Mouse (Mus musculus): ENCODE data around the gene Hs6st1. TPM values are rescaled to one million over a fixed set of nuclear protein-coding genes. Genes with fewer than 3 reads are reported as not detected.

Gene Hs6st1
- polyA plus RNA-seq, 1 experiment from 2014 or later = 3.2 TPM

DNA sequence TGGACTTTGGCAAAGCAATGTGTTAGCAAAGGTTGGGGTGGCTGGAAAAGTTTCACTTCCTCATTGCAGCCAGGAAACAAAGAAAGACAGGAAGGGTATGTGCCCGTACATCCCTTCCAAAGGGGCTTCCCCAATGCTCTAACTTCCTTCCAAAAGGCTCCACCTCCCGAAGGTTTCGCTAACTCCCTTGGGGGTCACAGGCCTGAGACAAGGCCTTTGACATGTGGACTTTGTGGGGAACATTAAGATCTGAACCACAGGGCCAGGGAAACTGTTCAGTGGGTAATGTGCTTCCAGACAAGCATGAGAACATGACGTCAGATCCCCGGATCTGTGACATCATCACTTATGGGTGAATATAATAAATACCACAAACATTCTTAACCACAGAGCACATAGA is 15.5 kb upstream of the Hs6st1 start:
- Histone ChIP-seq H3K9ac (ENCODE audit: low read length) (no peak overlapping the region), H3K27ac (ENCODE audit: low read length) (no peak overlapping the region), H3K4me3 (ENCODE audit: low read length) (no peak overlapping the region), H3K4me1 (ENCODE audit: control insufficient read depth, insufficient read depth, low read length) (no peaks in the 10 kb centered on the region), H3K4me2 (ENCODE audit: low read depth, low read length) (no peak overlapping the region), H3K9me3 (replicated peaks; ENCODE audit: control insufficient read depth, low read length) (no peaks in the 10 kb centered on the region), H3K36me3 (ENCODE audit: control insufficient read depth, insufficient read depth) (no peaks in the 10 kb centered on the region), H3K27me3 (ENCODE audit: control insufficient read depth, insufficient read depth, low read length) (no peaks in the 10 kb centered on the region)
- no peak for ATAC-seq (replicated peaks; ENCODE audit: extremely low read depth, insufficient read depth, low FRiP score)
- 84% methylated on average over 5 of the region's 5 CpGs for WGBS

DNA sequence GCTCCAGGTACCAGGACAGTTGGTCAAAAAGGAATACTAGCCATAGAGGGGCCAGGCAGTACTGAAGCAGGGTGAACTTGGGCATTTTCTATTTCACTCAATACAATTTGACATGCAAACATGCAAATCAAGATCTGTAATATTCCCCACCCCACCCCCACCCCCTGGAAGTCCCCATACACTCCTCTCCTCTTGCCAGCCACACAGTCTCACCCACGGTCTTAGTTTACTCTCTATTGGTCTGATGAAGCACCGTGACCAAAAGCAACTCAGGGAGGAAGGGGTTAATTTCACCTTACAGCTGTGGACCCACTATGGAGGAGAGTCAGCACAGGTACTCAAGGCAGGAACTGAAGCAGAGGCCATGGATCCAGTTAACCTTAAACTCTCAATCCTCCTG is 14.6 kb upstream of the Hs6st1 start:
- Histone ChIP-seq H3K27ac (ENCODE audit: low read length) (no peak overlapping the region), H3K4me1 (ENCODE audit: control insufficient read depth, insufficient read depth, low read length) (no peaks in the 10 kb centered on the region), H3K4me3 (ENCODE audit: low read length) (no peak overlapping the region), H3K9me3 (replicated peaks; ENCODE audit: control insufficient read depth, low read length) (no peaks in the 10 kb centered on the region), H3K27me3 (ENCODE audit: control insufficient read depth, insufficient read depth, low read length) (no peaks in the 10 kb centered on the region), H3K4me2 (ENCODE audit: low read depth, low read length) (no peak overlapping the region), H3K9ac (ENCODE audit: low read length) (no peak overlapping the region), H3K36me3 (ENCODE audit: control insufficient read depth, insufficient read depth) (no peaks in the 10 kb centered on the region)
- ATAC-seq (replicated peaks; ENCODE audit: extremely low read depth, insufficient read depth, low FRiP score) = no peak
- 90% methylated on average over 2 of the region's 2 CpGs for WGBS

GRCm38 (mm10) chr1:36054182-36054966 is 13.8 kb upstream of the Hs6st1 start:
- ATAC-seq (replicated peaks; ENCODE audit: extremely low read depth, insufficient read depth, low FRiP score) = no peak
- H3K4me3 ChIP-seq (ENCODE audit: low read length) = no peak overlapping the region
- no peaks in the 10 kb centered on the region; the same call in 1 of the 2 replicates for H3K4me1 ChIP-seq (ENCODE audit: control insufficient read depth, insufficient read depth, low read length)
- 75% methylated on average over 9 of the region's 9 CpGs for WGBS
- no peak overlapping the region for H3K9ac ChIP-seq (ENCODE audit: low read length)
- no peaks in the 10 kb centered on the region for H3K27me3 ChIP-seq (ENCODE audit: control insufficient read depth, insufficient read depth, low read length)
- no peak overlapping the region for H3K4me2 ChIP-seq (ENCODE audit: low read depth, low read length)
- H3K36me3 ChIP-seq (ENCODE audit: control insufficient read depth, insufficient read depth) = no peaks in the 10 kb centered on the region
- H3K9me3 ChIP-seq (replicated peaks; ENCODE audit: control insufficient read depth, low read length) = no peaks in the 10 kb centered on the region
- no peak overlapping the region for H3K27ac ChIP-seq (ENCODE audit: low read length)

DNA sequence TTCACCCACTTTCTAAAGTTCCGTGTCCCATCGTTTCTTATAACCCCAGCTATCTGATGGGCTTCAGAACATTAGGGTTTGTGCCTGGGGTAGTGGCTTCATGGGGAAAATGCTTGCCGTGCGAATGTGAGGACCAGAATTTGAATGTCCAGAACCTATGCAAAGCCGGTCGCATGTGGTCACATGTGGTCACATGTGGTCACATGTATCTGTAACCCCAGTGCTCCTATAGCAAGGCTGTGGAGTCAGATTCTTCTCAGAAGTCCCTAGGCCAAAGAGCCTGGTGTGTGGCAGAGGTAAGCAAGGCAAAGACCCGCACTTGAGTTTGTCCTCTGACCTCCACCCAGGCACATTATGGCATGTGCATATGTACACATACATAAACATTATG is 13.2 kb upstream of the Hs6st1 start:
- H3K4me2 ChIP-seq (ENCODE audit: low read depth, low read length) = no peak overlapping the region
- H3K4me3 ChIP-seq (ENCODE audit: low read length) = no peak overlapping the region
- 83% methylated on average over 7 of the region's 7 CpGs for WGBS
- H3K4me1 ChIP-seq (ENCODE audit: control insufficient read depth, insufficient read depth, low read length) = peaks cover 3% of the 10 kb centered on the region
- H3K27ac ChIP-seq (ENCODE audit: low read length) = no peak overlapping the region
- ATAC-seq (replicated peaks; ENCODE audit: extremely low read depth, insufficient read depth, low FRiP score) = no peak
- no peak overlapping the region for H3K9ac ChIP-seq (ENCODE audit: low read length)
- no peaks in the 10 kb centered on the region for H3K9me3 ChIP-seq (replicated peaks; ENCODE audit: control insufficient read depth, low read length)
- H3K27me3 ChIP-seq (ENCODE audit: control insufficient read depth, insufficient read depth, low read length) = no peaks in the 10 kb centered on the region
- no peaks in the 10 kb centered on the region for H3K36me3 ChIP-seq (ENCODE audit: control insufficient read depth, insufficient read depth)

GRCm38 (mm10) chr1:36059351-36059750 is 8.8 kb upstream of the Hs6st1 start:
- 79% methylated on average over 6 of the region's 6 CpGs for WGBS

GRCm38 (mm10) chr1:36059959-36060953 is 7.9 kb upstream of the Hs6st1 start:
- no peaks in the 10 kb centered on the region for H3K36me3 ChIP-seq (ENCODE audit: control insufficient read depth, insufficient read depth)
- H3K4me3 ChIP-seq (ENCODE audit: low read length) = no peak overlapping the region
- no peaks in the 10 kb centered on the region for H3K9me3 ChIP-seq (replicated peaks; ENCODE audit: control insufficient read depth, low read length)
- no peaks in the 10 kb centered on the region for H3K27me3 ChIP-seq (ENCODE audit: control insufficient read depth, insufficient read depth, low read length)
- no peak overlapping the region for H3K4me2 ChIP-seq (ENCODE audit: low read depth, low read length)
- peaks cover 27% of the 10 kb centered on the region for H3K4me1 ChIP-seq (ENCODE audit: control insufficient read depth, insufficient read depth, low read length)
- peak overlapping the region; percentile 30; the same call in 1 of the 2 replicates for H3K9ac ChIP-seq (ENCODE audit: low read length)
- 33% methylated on average over 13 of the region's 13 CpGs for WGBS
- ATAC-seq (replicated peaks; ENCODE audit: extremely low read depth, insufficient read depth, low FRiP score) = no peak
- H3K27ac ChIP-seq (ENCODE audit: low read length) = peak overlapping the region; percentile 69

More at GRCm38 (mm10) chr1:36059351-36059750, 8.8 kb upstream of the Hs6st1 start:
- no peak overlapping the region for H3K4me2 ChIP-seq (ENCODE audit: low read depth, low read length)
- peaks cover 21% of the 10 kb centered on the region for H3K4me1 ChIP-seq (ENCODE audit: control insufficient read depth, insufficient read depth, low read length)
- H3K4me3 ChIP-seq (ENCODE audit: low read length) = no peak overlapping the region
- H3K9me3 ChIP-seq (replicated peaks; ENCODE audit: control insufficient read depth, low read length) = no peaks in the 10 kb centered on the region
- no peaks in the 10 kb centered on the region for H3K27me3 ChIP-seq (ENCODE audit: control insufficient read depth, insufficient read depth, low read length)
- no peak for ATAC-seq (replicated peaks; ENCODE audit: extremely low read depth, insufficient read depth, low FRiP score)
- no peak overlapping the region for H3K9ac ChIP-seq (ENCODE audit: low read length)
- H3K36me3 ChIP-seq (ENCODE audit: control insufficient read depth, insufficient read depth) = no peaks in the 10 kb centered on the region
- no peak overlapping the region for H3K27ac ChIP-seq (ENCODE audit: low read length)

DNA sequence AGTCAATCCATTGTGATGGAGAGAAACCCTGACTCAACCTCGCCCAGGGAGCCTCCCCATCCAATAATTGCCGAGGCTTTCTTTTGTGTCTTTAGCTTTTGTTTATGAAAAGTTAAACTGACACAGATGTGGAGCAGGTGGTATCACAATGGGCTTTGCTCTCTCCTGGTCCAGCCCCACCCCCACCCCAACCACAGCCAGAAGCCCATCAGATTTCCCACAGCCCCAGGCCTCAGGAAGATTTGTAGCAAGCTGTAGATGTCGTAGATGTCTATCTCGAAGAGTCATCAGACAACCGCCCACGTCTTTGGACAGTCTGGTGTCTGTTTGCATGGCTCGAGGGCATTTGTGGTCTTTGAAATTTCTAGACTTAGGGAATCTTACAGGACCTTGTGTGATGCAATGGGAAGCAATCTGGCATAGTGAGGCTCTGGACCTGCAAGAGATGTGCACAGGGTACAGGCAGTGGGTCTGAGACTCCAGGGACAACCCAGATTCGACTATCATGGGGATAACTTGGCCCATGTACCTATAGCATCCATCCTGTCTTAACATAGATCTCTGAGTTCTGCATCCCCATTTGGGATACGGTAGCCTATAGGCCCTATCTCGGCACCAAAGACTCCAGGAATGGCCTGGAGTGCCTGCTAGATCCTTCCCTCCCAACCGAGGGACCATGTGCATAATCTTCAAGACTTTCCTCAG is 6.8 kb upstream of the Hs6st1 start:
- H3K4me3 ChIP-seq (ENCODE audit: low read length) = no peak overlapping the region
- no peaks in the 10 kb centered on the region for H3K36me3 ChIP-seq (ENCODE audit: control insufficient read depth, insufficient read depth)
- WGBS = 84% methylated on average over 11 of the region's 11 CpGs
- H3K27ac ChIP-seq (ENCODE audit: low read length) = no peak overlapping the region
- no peak overlapping the region for H3K9ac ChIP-seq (ENCODE audit: low read length)
- no peak for ATAC-seq (replicated peaks; ENCODE audit: extremely low read depth, insufficient read depth, low FRiP score)
- peaks cover 32% of the 10 kb centered on the region for H3K4me1 ChIP-seq (ENCODE audit: control insufficient read depth, insufficient read depth, low read length)
- H3K9me3 ChIP-seq (replicated peaks; ENCODE audit: control insufficient read depth, low read length) = no peaks in the 10 kb centered on the region
- H3K4me2 ChIP-seq (ENCODE audit: low read depth, low read length) = no peak overlapping the region
- no peaks in the 10 kb centered on the region for H3K27me3 ChIP-seq (ENCODE audit: control insufficient read depth, insufficient read depth, low read length)

- H3K27ac ChIP-seq (ENCODE audit: low read length) = no peak overlapping the region
- H3K9ac ChIP-seq (ENCODE audit: low read length) = no peak overlapping the region
- H3K9me3 ChIP-seq (replicated peaks; ENCODE audit: control insufficient read depth, low read length) = no peaks in the 10 kb centered on the region
- H3K27me3 ChIP-seq (ENCODE audit: control insufficient read depth, insufficient read depth, low read length) = no peaks in the 10 kb centered on the region
- H3K36me3 ChIP-seq (ENCODE audit: control insufficient read depth, insufficient read depth) = no peaks in the 10 kb centered on the region
- ATAC-seq (replicated peaks; ENCODE audit: extremely low read depth, insufficient read depth, low FRiP score) = no peak
- 82% methylated on average over 11 of the region's 11 CpGs for WGBS
- H3K4me2 ChIP-seq (ENCODE audit: low read depth, low read length) = no peak overlapping the region
- H3K4me3 ChIP-seq (ENCODE audit: low read length) = no peak overlapping the region
- H3K4me1 ChIP-seq (ENCODE audit: control insufficient read depth, insufficient read depth, low read length) = peaks cover 32% of the 10 kb centered on the region
Measured at GRCm38 (mm10) chr1:36062088-36062805, 6.0 kb upstream of the Hs6st1 start.
